Mouse (Mus musculus) CD8-positive naive resting alpha-beta T cell, adult 2 months (primary cell): ENCODE measurements around the gene Slc25a45.

ENCODE experiments used
- DNase-seq, 2 experiments: peaks; one replicate each; pipeline ENCODE4 v3.0.0; 2022; ENCODE audit warnings: low read depth in 2 of 2, low spot score in 2 of 2

Gene Slc25a45

GRCm38 (mm10) chr19:5840086-5840889 is 37.3 kb upstream of the Slc25a45 start:
- no peak for DNase-seq

DNA sequence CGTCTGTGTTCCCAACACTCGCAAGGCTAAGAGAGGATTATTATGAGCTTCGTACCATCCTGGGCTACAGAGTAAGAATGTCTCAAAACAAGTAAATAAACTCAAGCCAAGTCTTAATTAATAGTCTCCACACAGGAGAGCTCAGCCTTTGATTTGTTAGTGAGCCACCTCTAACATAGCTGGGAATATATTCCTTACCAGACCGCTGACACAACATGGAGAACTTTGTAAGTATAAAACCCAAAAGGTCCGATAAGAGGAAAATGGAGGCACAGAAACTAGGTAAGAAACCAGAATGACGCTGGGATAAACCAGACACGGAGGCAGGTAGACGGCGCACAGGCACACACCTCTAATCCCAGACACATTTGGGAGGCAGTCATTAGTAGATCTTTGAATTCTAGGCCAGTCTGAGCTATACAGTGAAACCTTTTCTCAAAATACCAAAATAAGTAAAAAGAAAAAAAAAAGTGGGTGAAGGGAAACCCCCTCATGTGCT is 36.7 kb upstream of the Slc25a45 start:
- no peak for DNase-seq

GRCm38 (mm10) chr19:5841389-5841946 is 36.1 kb upstream of the Slc25a45 start:
- DNase-seq: peak in 1 of 2 experiments; percentile 35

GRCm38 (mm10) chr19:5841999-5842784 is 35.4 kb upstream of the Slc25a45 start:
- peak in 1 of 2 experiments; percentile 40 for DNase-seq

- peak in 1 of 2 experiments; percentile 55 for DNase-seq
These were observed 34.5 kb upstream of the Slc25a45 start for GRCm38 (mm10) chr19:5842785-5843730.

DNA sequence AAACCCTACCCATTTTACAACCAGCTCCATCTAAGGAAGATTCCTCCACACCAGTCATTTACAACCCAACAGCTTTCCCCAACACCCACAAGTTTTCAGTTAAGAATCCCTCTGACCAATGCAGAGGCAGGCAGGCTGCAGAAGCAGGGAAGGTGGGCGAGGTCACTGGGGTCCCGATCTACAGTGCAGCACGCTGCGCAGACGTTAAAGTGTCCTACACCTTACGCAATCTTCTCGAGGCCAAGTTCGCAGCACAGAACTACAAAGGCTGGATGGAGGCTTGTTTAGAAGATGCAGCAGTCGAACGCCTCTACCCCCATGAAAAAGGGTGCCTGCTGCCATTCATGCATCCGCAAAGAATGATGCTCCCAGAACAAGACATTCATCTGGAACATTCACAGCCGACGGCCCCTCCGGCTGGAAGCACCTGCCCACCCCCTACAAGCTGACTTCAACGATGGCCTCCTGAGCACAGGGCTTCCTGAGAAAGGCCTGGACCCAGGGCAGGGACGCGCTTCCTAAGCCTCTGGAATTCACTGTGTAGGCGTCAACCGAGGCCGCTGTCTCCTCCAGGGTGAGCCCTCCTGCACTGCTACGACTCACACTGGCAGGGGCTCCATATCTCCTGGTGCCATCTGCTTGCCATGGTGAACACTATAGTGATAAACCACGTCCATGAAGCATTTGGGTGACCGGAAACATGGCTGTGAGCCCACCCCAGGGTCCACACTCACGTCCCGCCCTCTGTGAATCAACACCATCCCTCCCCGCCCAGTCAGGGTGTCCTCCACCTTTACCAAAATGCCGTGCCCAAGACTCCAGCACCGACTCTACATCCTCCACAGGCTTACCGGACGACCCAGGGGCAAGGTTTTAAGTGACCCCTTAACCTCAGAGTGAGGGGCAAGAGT is 33.6 kb upstream of the Slc25a45 start:
- DNase-seq: peak; percentile 40 to 46

DNA sequence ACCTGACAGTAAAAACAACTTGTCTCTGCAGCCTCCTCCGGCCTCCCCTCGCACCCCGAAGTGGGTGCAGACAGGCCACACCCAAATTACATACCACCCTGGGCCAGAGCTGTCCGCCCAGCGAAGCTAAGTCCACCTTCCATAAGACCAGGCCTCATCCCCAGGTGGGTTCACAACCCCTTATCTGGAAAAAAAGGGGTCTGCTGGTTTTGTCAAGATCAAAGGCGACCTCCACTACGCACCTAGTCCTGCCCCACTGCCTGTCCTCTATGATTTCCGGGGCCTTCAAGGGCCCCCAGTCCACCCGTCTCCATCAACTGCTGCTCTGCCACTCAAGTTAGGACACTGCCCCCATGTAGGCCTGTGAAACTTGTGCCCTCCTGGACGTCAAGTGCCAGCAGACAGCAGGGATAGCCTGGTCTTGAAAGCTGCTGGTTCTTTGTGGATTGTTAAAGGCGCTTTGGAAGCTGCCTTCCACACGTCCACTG is 32.7 kb upstream of the Slc25a45 start:
- no peak for DNase-seq

- DNase-seq: peak; percentile 96
These were observed 32.1 kb upstream of the Slc25a45 start for GRCm38 (mm10) chr19:5845319-5846135.

GRCm38 (mm10) chr19:5846154-5846553 is 31.5 kb upstream of the Slc25a45 start:
- DNase-seq: no peak

DNA sequence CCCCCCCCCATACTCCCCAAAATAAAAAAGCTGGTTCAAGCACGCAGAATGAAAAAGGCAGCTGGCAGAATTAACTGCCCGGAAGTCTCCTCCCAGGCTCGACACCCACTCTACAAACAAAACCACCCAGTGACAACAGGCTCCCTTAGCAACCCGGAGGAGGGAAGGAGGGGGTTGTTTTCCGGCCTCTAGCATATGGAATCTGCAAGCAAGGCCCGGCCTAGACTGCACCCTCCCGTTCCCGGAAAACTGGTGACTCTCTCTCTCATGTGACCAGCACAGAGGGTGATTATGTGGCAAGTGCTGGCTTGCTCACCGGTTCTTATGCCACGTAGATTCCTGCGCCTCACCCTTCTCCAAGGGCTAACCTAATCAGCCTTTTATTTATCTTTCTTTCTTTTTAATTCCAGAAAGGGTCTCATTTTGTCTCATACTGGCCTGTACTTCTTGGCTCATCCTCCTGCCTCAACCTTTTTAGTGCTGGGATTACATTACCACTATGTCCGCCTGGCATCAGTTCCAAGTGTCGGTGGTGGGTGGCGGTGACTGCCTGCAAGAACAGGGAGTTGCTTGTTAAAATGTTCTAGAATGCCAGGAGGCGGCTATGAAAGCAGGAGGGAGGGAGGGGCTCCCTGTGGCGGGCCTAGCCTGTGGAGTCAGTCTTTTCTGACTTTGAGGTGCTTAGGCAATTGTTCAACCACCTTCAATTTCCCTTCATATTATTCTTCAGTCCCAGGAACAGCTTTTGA is 30.9 kb upstream of the Slc25a45 start:
- DNase-seq: peak; percentile 55 to 60

DNA sequence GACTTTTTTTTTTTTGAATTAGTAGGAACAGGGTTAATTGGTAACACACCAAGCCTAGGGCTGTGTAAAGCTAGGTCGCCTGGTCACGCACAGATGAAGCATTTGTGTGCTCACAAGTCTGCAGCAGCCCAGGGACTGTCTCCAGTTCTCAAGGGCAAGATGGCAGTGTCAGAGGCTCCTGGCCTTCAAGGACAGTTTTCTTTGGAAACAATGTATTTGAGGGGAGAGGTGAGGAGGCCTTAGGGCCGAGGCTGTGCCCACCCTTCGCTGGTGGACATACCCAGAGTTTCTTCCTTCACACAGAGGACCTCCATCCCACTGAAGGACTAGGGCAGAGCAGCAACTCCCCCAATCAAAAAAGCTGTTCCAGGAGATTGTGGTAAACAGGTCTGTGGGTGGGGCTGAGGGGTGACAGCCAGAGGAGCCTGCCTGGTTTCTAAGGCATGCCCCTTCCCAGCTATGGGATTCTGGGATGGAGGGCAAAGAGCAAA is 30.3 kb upstream of the Slc25a45 start:
- DNase-seq: no peak

- no peak for DNase-seq
These were observed 29.4 kb upstream of the Slc25a45 start for GRCm38 (mm10) chr19:5848032-5848825.

- no peak for DNase-seq
These were observed 28.6 kb upstream of the Slc25a45 start for GRCm38 (mm10) chr19:5848826-5849672.

DNA sequence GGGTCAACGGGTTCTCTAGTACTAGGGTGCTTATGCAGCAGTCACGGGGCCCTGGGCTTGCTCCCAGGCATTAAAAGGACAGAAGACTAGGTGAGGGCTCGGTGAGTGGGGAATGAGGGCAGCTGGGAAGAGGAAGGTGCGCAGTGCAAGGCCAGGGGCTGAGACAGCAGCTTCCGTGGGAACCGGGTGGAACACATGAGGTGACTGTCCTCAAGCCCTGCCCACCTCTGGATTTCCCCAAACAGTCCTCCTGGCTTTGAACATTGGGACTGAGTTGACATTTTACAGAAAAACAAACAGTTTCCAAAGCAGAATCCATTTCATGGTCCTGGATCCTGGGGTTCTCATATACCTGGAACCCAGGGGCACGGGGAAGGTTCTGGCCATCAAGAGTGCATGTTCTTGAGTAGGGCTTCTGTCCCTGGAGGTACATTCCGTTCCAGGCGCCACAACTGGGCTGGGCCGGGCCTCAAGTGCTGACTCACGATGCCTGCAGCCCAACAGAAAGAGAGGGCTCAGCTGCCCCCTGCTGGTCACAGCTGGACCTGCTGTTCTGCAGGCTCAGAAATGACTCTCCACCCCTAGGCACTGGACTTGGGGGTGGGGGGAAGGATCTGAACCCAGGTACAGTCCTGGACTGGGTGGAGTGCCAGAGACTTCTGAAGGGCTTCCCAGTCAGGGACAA is 27.6 kb upstream of the Slc25a45 start:
- DNase-seq: peak; percentile 91 to 93

DNA sequence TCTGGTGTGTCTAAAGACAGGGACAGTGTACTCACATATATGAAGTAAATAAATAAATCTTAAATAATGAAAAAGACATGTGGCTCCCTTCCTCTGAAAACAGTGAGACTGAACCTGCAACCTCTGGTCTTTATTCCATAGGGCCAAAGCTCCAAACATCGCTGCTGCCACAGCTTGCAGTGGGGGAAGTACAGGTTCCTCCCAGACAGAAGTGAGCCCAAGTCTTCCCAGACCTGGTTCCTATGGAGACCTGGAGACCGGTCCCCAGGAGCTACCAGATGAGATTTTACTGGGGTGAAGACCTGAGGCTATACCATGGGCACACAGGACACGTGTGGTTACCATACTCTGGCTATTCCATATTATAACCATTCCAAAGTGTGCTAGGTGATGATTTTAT is 26.7 kb upstream of the Slc25a45 start:
- no peak for DNase-seq
